Mouse (Mus musculus): ENCODE data around the gene Synj2.

Gene Synj2

GRCm38 (mm10) chr17:5941230-5942043 lies at the start of gene Synj2:
Gene Synj2, plus strand, starts transcription at chr17:5941280.
- DNase-seq, result peak; percentile 80

GRCm38 (mm10) chr17:5891933-5892683 lies 49.0 kb upstream of the Synj2 start:
- DNase-seq, result no peak

GRCm38 (mm10) chr17:5893092-5893491 lies 48.0 kb upstream of the Synj2 start:
- peak; percentile 62 for DNase-seq

GRCm38 (mm10) chr17:5893574-5894148 lies 47.4 kb upstream of the Synj2 start:
- no peak for DNase-seq

- no peak for DNase-seq
Observed at GRCm38 (mm10) chr17:5896066-5896465, 45.0 kb upstream of the Synj2 start.

GRCm38 (mm10) chr17:5896607-5897006 lies 44.5 kb upstream of the Synj2 start:
- DNase-seq, result no peak

- DNase-seq, result no peak
Observed at GRCm38 (mm10) chr17:5897326-5898200, 43.5 kb upstream of the Synj2 start.

- no peak for DNase-seq
Observed at GRCm38 (mm10) chr17:5899251-5899650, 41.8 kb upstream of the Synj2 start.

- DNase-seq, result no peak
Observed at GRCm38 (mm10) chr17:5901381-5901780, 39.7 kb upstream of the Synj2 start.

- no peak for DNase-seq
Observed at GRCm38 (mm10) chr17:5903630-5904301, 37.3 kb upstream of the Synj2 start.

- no peak for DNase-seq
Observed at GRCm38 (mm10) chr17:5909681-5910080, 31.4 kb upstream of the Synj2 start.

GRCm38 (mm10) chr17:5911591-5911990 lies 29.5 kb upstream of the Synj2 start:
- DNase-seq, result no peak

- no peak for DNase-seq
Observed at GRCm38 (mm10) chr17:5912797-5913196, 28.3 kb upstream of the Synj2 start.

- DNase-seq, result no peak
Observed at GRCm38 (mm10) chr17:5914217-5914616, 26.9 kb upstream of the Synj2 start.

GRCm38 (mm10) chr17:5921954-5922353 lies 19.1 kb upstream of the Synj2 start:
- DNase-seq, result no peak

GRCm38 (mm10) chr17:5923281-5923680 lies 17.8 kb upstream of the Synj2 start:
- DNase-seq, result peak; percentile 45

GRCm38 (mm10) chr17:5924238-5924637 lies 16.8 kb upstream of the Synj2 start:
- DNase-seq, result no peak

- no peak for DNase-seq
Observed at GRCm38 (mm10) chr17:5926710-5927109, 14.4 kb upstream of the Synj2 start.

- DNase-seq, result no peak
Observed at GRCm38 (mm10) chr17:5929031-5929430, 12.0 kb upstream of the Synj2 start.

GRCm38 (mm10) chr17:5932161-5932560 lies 8.9 kb upstream of the Synj2 start:
- no peak for DNase-seq

- peak; percentile 93 for DNase-seq
Observed at GRCm38 (mm10) chr17:5934554-5935324, 6.3 kb upstream of the Synj2 start.

Data from embryo, embryonic 11 days (tissue).